Mouse (Mus musculus) spleen, adult 2 months (tissue): ENCODE measurements around the gene 1810062G17Rik.

Experiments
- CTCF ChIP-seq: fragments of 200-500 bp; IDR thresholded peaks from 2 replicates; pipeline ENCODE4 v1.5.1; 2011; ENCODE audit warnings: mild to moderate bottlenecking, inconsistent platforms; ENCODE audit not compliant: insufficient read depth, insufficient read length, insufficient replicate concordance; ENCODE audit errors: extremely low read depth
- POLR2A ChIP-seq: fragments of 200-500 bp; IDR thresholded peaks from 2 replicates; pipeline ENCODE4 v1.6.1; 2011; ENCODE audit warnings: low read depth, low read length, inconsistent platforms

GRCm38 (mm10) chr3:36460717-36461116 lies 15.0 kb upstream of the 1810062G17Rik start:
- TF ChIP-seq CTCF (no peak), POLR2A (no peak)
